Mouse (Mus musculus) ES-E14 (cell line): ENCODE data around the gene Dimt1. TPM values are rescaled to one million over a fixed set of nuclear protein-coding genes. Genes with fewer than 3 reads are reported as not detected.

Source experiments
- DNase-seq: peaks from one replicate; pipeline ENCODE4 v3.0.0-alpha.2; 2013; ENCODE audit warnings: low read depth, low spot score
- H3K27ac ChIP-seq: 2 replicates; pipeline ENCODE4 v1.5.1; 2012; ENCODE audit warnings: low read depth, mild to moderate bottlenecking, low read length, moderate library complexity, mixed read lengths; ENCODE audit not compliant: poor library complexity, insufficient read depth, severe bottlenecking
- H3K36me3 ChIP-seq: 2 replicates; pipeline ENCODE4 v1.6.1; 2012; ENCODE audit warnings: mild to moderate bottlenecking, low read length, moderate library complexity, mixed read lengths; ENCODE audit not compliant: control insufficient read depth, poor library complexity, insufficient read depth, severe bottlenecking
- H3K4me1 ChIP-seq, 2 experiments: fragments of 150-350 bp in 1 of 2; sonication (generic) in 1 of 2; 2 replicates each; pipeline ENCODE4 v1.6.1; 2012; ENCODE audit warnings: low read length in 2 of 2, mild to moderate bottlenecking in 1 of 2, mixed read lengths in 1 of 2; ENCODE audit not compliant: control insufficient read depth in 2 of 2, insufficient read depth in 2 of 2, poor library complexity in 1 of 2
- H3K4me3 ChIP-seq, 2 experiments: fragments of 150-350 bp in 1 of 2; sonication (generic) in 1 of 2; 2 replicates each; pipeline ENCODE4 v1.5.1; 2012; ENCODE audit warnings: low read length in 2 of 2, low read depth in 1 of 2, mild to moderate bottlenecking in 1 of 2, mixed read lengths in 1 of 2; ENCODE audit not compliant: insufficient read depth in 1 of 2, poor library complexity in 1 of 2, severe bottlenecking in 1 of 2
- H3K9ac ChIP-seq: 2 replicates; pipeline ENCODE4 v1.6.1; 2012; ENCODE audit warnings: low read depth, mild to moderate bottlenecking, low read length, mixed read lengths; ENCODE audit not compliant: poor library complexity, insufficient read depth, severe bottlenecking
- H3K9me3 ChIP-seq: fragments of 150-350 bp; sonication (generic); 2 replicates; pipeline ENCODE4 v1.6.1; 2012; ENCODE audit warnings: low read depth, mild to moderate bottlenecking, low read length; ENCODE audit not compliant: control insufficient read depth, insufficient read depth
- CHD2 ChIP-seq: IDR thresholded peaks from 2 replicates; pipeline ENCODE4 v1.6.1; 2014; ENCODE audit warnings: mild to moderate bottlenecking, low read depth, low read length, inconsistent platforms
- HCFC1 ChIP-seq: IDR thresholded peaks from 2 replicates; pipeline ENCODE4 v1.6.1; 2012; ENCODE audit warnings: low read length, inconsistent platforms, borderline replicate concordance; ENCODE audit not compliant: insufficient read depth
- MAFK ChIP-seq: IDR thresholded peaks from 2 replicates; pipeline ENCODE4 v1.6.1; 2014; ENCODE audit warnings: mild to moderate bottlenecking, low read depth, low read length, inconsistent platforms; ENCODE audit not compliant: insufficient read depth
- ZC3H11A ChIP-seq: IDR thresholded peaks from 2 replicates; pipeline ENCODE4 v1.6.1; 2012; ENCODE audit warnings: low read depth, mild to moderate bottlenecking, inconsistent platforms, low read length, borderline replicate concordance
- ZNF384 ChIP-seq: IDR thresholded peaks from 2 replicates; pipeline ENCODE4 v1.6.1; 2012; ENCODE audit warnings: low read depth, low read length, inconsistent platforms
- in situ Hi-C, 2 experiments: fragments of 600-800 bp; cut with MboI; formaldehyde crosslinking; loops; one replicate each; pipeline ENCODE4 v1.15.1; 2025; ENCODE audit warnings: low sequenced_read_pairs in 2 of 2, inconsistent platforms in 1 of 2; ENCODE audit not compliant: unreplicated experiment in 2 of 2
- total RNA-seq: library from RNA; depleted of rRNA; stranded (reverse); fragments of 300-350 nt; gene quantifications from 2 replicates; pipeline ENCODE4 v1.2.3, GENCODE M21; 2012

The Dimt1 gene
- total RNA-seq, 1 experiment = 58.1 TPM

- no peak for DNase-seq
- no peak overlapping the region for H3K9ac ChIP-seq
- no peaks in the 10 kb centered on the region for H3K9me3 ChIP-seq
- H3K4me3 ChIP-seq = no peak overlapping the region
- peaks cover 22% of the 10 kb centered on the region for H3K36me3 ChIP-seq
- TF ChIP-seq CHD2 (no peak), HCFC1 (no peak), ZNF384 (no peak), ZC3H11A (no peak), MAFK (no peak)
- no peaks in the 10 kb centered on the region for H3K4me1 ChIP-seq
- no peak overlapping the region for H3K27ac ChIP-seq
- in situ Hi-C loops = no loop called here
Observed at GRCm38 (mm10) chr13:106957554-106957953, 10.6 kb downstream of the Dimt1 start.

GRCm38 (mm10) chr13:106958286-106958685, 11.4 kb downstream of the Dimt1 start:
- no peak overlapping the region for H3K27ac ChIP-seq
- no peak for TF ChIP-seq MAFK
- TF ChIP-seq ZC3H11A = no peak
- TF ChIP-seq ZNF384 = no peak
- no peak for TF ChIP-seq CHD2
- TF ChIP-seq HCFC1 = no peak
- no peak for DNase-seq
- peaks cover 24% of the 10 kb centered on the region for H3K36me3 ChIP-seq
- no peak overlapping the region for H3K9ac ChIP-seq
- in situ Hi-C loops = no loop called here
- no peak overlapping the region for H3K4me3 ChIP-seq
- H3K9me3 ChIP-seq = no peaks in the 10 kb centered on the region
- H3K4me1 ChIP-seq = no peaks in the 10 kb centered on the region

- no peaks in the 10 kb centered on the region for H3K4me1 ChIP-seq
- no peaks in the 10 kb centered on the region for H3K9me3 ChIP-seq
- in situ Hi-C loops = no loop called here
- TF ChIP-seq MAFK (no peak), ZC3H11A (no peak), CHD2 (no peak), ZNF384 (no peak), HCFC1 (no peak)
- no peak overlapping the region for H3K4me3 ChIP-seq
- no peak overlapping the region for H3K27ac ChIP-seq
- no peak for DNase-seq
- H3K36me3 ChIP-seq = peaks cover 16% of the 10 kb centered on the region
- no peak overlapping the region for H3K9ac ChIP-seq
Observed at GRCm38 (mm10) chr13:106960557-106960956, 13.6 kb downstream of the Dimt1 start.

GRCm38 (mm10) chr13:106961496-106961895, 14.6 kb downstream of the Dimt1 start:
- no peaks in the 10 kb centered on the region for H3K9me3 ChIP-seq
- H3K9ac ChIP-seq = no peak overlapping the region
- H3K36me3 ChIP-seq = peaks cover 13% of the 10 kb centered on the region
- DNase-seq = no peak
- no peaks in the 10 kb centered on the region for H3K4me1 ChIP-seq
- H3K27ac ChIP-seq = no peak overlapping the region
- TF ChIP-seq ZNF384 (no peak), CHD2 (no peak), ZC3H11A (no peak), HCFC1 (no peak), MAFK (no peak)
- in situ Hi-C loops = no loop called here
- no peak overlapping the region for H3K4me3 ChIP-seq

GRCm38 (mm10) chr13:106996891-106997290, 50.0 kb downstream of the Dimt1 start:
- peaks cover 3% of the 10 kb centered on the region; the same call in 1 of the 2 replicates for H3K36me3 ChIP-seq
- no peak overlapping the region for H3K27ac ChIP-seq
- no peaks in the 10 kb centered on the region for H3K9me3 ChIP-seq
- H3K9ac ChIP-seq = no peak overlapping the region
- H3K4me3 ChIP-seq = no peak overlapping the region
- H3K4me1 ChIP-seq = peaks cover 0 to 2% of the 10 kb centered on the region in 2 experiments; a peak in 1 of 4 replicates
- DNase-seq = no peak
- in situ Hi-C loops = no loop called here
- TF ChIP-seq ZC3H11A = no peak
- TF ChIP-seq HCFC1 = no peak
- TF ChIP-seq ZNF384 = no peak
- no peak for TF ChIP-seq CHD2
- no peak for TF ChIP-seq MAFK
